Mouse (Mus musculus) G1E (cell line): ENCODE measurements around the gene Ubl5. TPM values are rescaled to one million over a fixed set of nuclear protein-coding genes. Genes with fewer than 3 reads are reported as not detected.

ENCODE experiments used
- ATAC-seq: 2 replicates; pipeline ENCODE4 v1.8.0; 2016; ENCODE audit warnings: mild to moderate bottlenecking; ENCODE audit not compliant: insufficient number of reproducible peaks, poor library complexity, low FRiP score, severe bottlenecking; ENCODE audit errors: extremely low read depth
- DNase-seq: peaks from one replicate; pipeline ENCODE4 v3.0.0; 2012; ENCODE audit warnings: low spot score
- H3K27me3 ChIP-seq: 2 replicates; pipeline ENCODE4 v1.6.1; 2012; ENCODE audit warnings: mild to moderate bottlenecking, low read length, inconsistent platforms; ENCODE audit not compliant: insufficient read depth
- H3K36me3 ChIP-seq: replicated peaks from 2 replicates; pipeline ENCODE3; 2012; ENCODE audit warnings: mild to moderate bottlenecking, inconsistent platforms
- H3K4me1 ChIP-seq: 2 replicates; pipeline ENCODE4 v1.6.1; 2012; ENCODE audit warnings: low read depth, low read length, inconsistent platforms, mixed read lengths; ENCODE audit not compliant: insufficient read depth
- H3K4me3 ChIP-seq: 2 replicates; pipeline ENCODE4 v1.5.1; 2012; ENCODE audit warnings: low read depth, mild to moderate bottlenecking, inconsistent platforms, low read length, moderate library complexity, mixed read lengths
- H3K9me3 ChIP-seq: replicated peaks from 2 replicates; pipeline ENCODE4 v1.6.1; 2012; ENCODE audit warnings: inconsistent platforms
- CTCF ChIP-seq: IDR thresholded peaks from 2 replicates; pipeline ENCODE4 v1.5.1; 2012; ENCODE audit warnings: low read depth, low read length, inconsistent platforms, mixed read lengths
- GATA1 ChIP-seq: IDR thresholded peaks from 2 replicates; pipeline ENCODE4 v1.6.1; 2012; ENCODE audit warnings: borderline replicate concordance, low read length, inconsistent platforms, mixed read lengths
- GATA2 ChIP-seq: IDR thresholded peaks from 2 replicates; pipeline ENCODE4 v1.6.1; 2012; ENCODE audit warnings: low read depth, low read length, inconsistent platforms, borderline replicate concordance
- POLR2AphosphoS5 ChIP-seq: IDR thresholded peaks from 2 replicates; pipeline ENCODE4 v1.6.1; 2012; ENCODE audit warnings: low read depth, low read length, inconsistent platforms; ENCODE audit not compliant: insufficient replicate concordance
- TAL1 ChIP-seq: conservative IDR thresholded peaks from 2 replicates; pipeline ENCODE4 v1.6.1; 2012; ENCODE audit warnings: low read depth, low read length, inconsistent platforms, mixed read lengths
- polyA plus RNA-seq: library from polyadenylated mRNA; stranded (reverse); fragments of >175 nt; gene quantifications from 2 replicates; pipeline ENCODE4 v1.2.3, GENCODE M21; 2012
- total RNA-seq, 2 experiments: library from RNA; stranded (forward) in 1 of 2; stranded (reverse) in 1 of 2; fragments of 200-1000 nt in 1 of 2; fragments of >200 nt in 1 of 2; fragmentation: Nextera tagmentation in 1 of 2; gene quantifications; 2 replicates each; pipeline ENCODE4 v1.2.3; 2014 to 2017

Gene Ubl5
- total RNA-seq (2014; fragmentation: Nextera tagmentation) (175 and 176 TPM in 2 replicates), total RNA-seq (2017) (256 and 270 TPM in 2 replicates), polyA plus RNA-seq (9.2 and 18.4 TPM in 2 replicates)

DNA sequence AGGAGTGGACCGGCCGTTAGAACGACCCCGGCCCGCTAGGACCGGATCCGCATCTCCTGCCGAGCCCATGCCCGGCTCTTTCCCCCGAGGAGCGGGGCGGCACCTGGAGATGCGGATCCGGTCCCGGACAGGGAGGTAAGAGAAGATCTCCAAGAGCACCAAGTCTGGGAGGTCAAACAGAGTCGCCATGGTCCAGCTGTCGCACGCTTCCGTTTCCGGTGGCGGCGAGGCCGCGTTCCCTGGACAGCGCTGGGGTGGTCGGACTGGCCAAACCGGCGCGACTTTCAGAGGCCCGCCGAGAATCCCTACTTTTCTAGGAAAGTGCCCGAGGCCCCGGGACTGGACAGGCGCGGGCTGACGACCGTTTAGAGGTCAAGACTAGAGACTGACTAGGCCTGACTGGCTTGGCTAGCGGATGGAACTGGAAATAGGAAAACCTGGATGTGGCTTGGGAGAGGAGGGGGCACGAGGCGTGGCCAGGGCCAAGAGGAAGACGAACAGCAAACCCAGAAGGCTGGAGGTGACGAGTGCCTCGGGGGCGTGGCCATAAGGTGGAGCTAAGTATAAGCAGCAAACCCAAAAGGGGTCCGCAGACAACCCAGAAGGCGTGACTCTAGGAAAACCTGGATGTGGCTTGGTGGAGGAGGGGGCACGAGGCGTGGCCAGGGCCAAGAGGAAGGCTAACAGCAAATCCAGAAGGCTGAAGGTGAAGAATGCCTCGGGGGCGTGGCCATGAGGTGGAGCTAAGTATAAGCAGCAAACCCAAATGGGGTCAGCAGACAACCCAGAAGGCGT is at the start of gene Ubl5:
Ubl5 (plus strand) TSS at position 778 of the 795 bp plus-strand sequence.
- Histone ChIP-seq H3K27me3 (no peaks in the 10 kb centered on the region), H3K4me3 (peak within 1 kb of the TSS; percentile 92), H3K4me1 (peaks cover 64% of the 10 kb centered on the region), H3K36me3 (peaks cover 57% of the 10 kb centered on the region), H3K9me3 (no peaks in the 10 kb centered on the region)
- peak; percentile 60 for ATAC-seq
- peak; percentile 80 for DNase-seq
- TF ChIP-seq CTCF: no peak

DNA sequence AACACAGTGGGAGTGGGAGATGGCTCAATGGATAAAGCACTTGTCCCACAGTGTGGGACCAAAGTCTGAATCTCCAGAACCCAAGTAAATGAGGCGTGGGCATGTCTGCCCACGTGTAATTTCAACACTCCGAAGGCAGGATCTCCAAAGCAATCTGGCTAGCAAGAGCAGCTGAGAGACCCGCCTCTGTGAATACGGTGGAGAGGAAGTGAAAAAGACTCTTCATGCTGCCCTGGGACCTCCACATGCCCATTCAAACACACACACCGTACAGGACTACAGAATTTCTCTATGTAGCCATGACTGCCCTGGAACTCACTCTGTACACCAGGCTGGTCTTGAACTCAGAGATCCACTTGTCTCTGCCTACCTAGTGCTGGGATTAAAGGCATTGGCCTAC is 41.4 kb upstream of the Ubl5 start:
- TF ChIP-seq CTCF: no peak
- no peak for TF ChIP-seq GATA2
- TF ChIP-seq TAL1: no peak
- TF ChIP-seq GATA1: no peak
- no peak for TF ChIP-seq POLR2AphosphoS5
- H3K9me3 ChIP-seq: no peaks in the 10 kb centered on the region
- H3K4me3 ChIP-seq: no peak overlapping the region
- peaks cover 15% of the 10 kb centered on the region for H3K36me3 ChIP-seq
- no peak for ATAC-seq
- no peaks in the 10 kb centered on the region for H3K27me3 ChIP-seq
- DNase-seq: no peak
- H3K4me1 ChIP-seq: peaks cover 6% of the 10 kb centered on the region

DNA sequence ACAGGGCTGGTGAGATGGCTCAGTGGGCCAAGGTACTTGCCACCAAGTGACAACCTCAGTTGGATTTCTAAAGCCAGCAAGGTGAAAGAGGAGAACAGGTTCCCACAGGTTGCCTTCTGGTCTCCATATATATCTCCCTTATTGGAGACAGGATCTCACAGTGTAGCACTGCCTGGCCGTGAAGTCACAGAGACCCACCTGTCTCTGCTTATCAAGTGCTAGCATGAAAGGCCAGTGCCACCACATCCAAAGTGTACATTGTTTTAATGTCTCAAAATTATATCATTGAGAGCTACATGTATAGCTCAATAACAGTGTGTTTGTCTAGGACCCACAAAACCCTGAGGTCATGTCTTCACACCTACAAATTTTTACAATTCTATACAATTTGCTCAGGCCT is 36.4 kb upstream of the Ubl5 start:
- no peak for DNase-seq
- ATAC-seq: no peak
- Histone ChIP-seq H3K4me1 (peaks cover 13% of the 10 kb centered on the region), H3K4me3 (peak overlapping the region; percentile 94; the same call in 1 of the 2 replicates), H3K27me3 (no peaks in the 10 kb centered on the region), H3K36me3 (peaks cover 12% of the 10 kb centered on the region), H3K9me3 (peaks cover 4% of the 10 kb centered on the region)
- TF ChIP-seq GATA2: no peak
- no peak for TF ChIP-seq POLR2AphosphoS5
- no peak for TF ChIP-seq TAL1
- no peak for TF ChIP-seq GATA1
- TF ChIP-seq CTCF: no peak

DNA sequence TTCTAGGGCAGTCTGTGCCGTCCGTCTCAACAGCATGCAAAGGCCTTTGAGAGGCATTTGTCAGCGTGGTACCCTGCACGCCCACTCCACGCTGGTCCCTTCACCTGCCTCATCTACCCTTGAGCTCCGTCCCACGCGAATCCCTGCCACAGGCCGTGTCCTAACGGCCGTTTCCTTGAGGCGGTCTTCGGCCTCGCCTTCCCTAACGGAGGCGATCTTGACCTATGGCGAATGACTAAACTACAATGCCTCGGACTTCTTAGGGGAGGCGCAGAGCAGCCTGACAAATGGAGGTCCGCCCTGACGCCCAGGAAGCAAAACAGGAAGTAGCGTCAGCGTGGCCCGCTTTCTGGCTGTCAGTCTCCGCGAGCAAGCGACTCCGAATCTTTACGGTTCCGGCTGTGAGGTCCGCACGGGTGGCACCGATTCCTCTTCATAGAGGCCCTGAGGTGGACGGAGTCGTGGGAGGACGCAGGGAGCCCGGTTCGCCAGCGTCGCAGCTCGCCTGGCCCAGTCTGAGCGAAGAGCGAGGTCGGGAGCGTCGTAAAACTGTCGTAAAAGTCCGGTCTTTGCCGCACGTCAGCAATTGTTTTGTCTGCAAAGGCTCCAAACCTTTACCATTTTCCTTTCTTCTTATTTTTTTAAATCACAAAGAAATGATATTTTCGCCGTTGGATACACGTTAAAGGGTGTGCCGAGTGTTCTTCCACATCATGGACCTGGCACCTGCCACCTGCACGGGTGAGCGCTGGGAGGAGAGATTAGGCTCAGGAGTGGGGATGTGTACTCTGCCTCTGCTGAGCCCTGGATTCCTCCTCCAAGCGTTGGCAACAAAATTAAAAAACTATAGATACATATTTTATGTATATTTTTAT is 35.3 kb upstream of the Ubl5 start:
- peaks cover 13% of the 10 kb centered on the region for H3K4me1 ChIP-seq
- H3K9me3 ChIP-seq: peaks cover 4% of the 10 kb centered on the region
- ATAC-seq (peak; percentile 91), DNase-seq (peak; percentile 74)
- TF ChIP-seq GATA1 (no peak), POLR2AphosphoS5 (no peak), GATA2 (no peak), CTCF (no peak), TAL1 (no peak)
- H3K4me3 ChIP-seq: peak overlapping the region; percentile 94
- peaks cover 12% of the 10 kb centered on the region for H3K36me3 ChIP-seq
- H3K27me3 ChIP-seq: no peaks in the 10 kb centered on the region

DNA sequence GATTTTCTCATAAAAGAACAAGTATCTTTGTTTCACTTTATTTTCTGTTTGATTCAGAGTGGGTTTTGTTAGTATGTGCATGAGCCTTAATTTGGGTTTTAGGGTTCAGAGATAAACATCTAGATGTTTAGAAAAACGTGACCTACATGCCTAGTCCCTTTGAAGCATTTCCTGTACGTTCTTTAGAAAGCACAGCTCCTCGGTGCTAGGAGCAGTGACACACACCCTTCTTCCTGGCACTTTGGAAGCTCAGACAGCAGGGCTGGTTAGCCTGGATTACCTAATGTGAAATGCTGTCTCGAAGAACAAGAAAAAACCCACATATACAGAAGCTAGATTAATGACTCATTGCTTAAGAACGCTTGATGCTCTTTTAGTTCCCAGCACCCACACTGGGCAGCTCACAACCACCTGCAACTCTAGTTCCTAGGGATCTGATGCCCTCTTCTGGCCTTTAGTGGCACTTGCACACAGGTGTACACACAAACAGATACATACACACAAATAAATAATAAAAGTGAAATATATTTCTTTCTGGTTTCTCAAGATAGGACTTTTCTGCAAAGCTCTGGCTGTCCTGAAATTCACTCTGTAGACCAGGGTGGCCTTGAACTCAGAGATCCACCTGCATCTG is 32.7 kb upstream of the Ubl5 start:
- DNase-seq (no peak), ATAC-seq (no peak)
- Histone ChIP-seq H3K36me3 (peaks cover 8% of the 10 kb centered on the region), H3K4me3 (no peak overlapping the region), H3K9me3 (peaks cover 4% of the 10 kb centered on the region), H3K4me1 (peaks cover 15% of the 10 kb centered on the region), H3K27me3 (no peaks in the 10 kb centered on the region)
- no peak for TF ChIP-seq TAL1
- TF ChIP-seq CTCF: no peak
- TF ChIP-seq GATA2: no peak
- TF ChIP-seq GATA1: no peak
- TF ChIP-seq POLR2AphosphoS5: no peak

DNA sequence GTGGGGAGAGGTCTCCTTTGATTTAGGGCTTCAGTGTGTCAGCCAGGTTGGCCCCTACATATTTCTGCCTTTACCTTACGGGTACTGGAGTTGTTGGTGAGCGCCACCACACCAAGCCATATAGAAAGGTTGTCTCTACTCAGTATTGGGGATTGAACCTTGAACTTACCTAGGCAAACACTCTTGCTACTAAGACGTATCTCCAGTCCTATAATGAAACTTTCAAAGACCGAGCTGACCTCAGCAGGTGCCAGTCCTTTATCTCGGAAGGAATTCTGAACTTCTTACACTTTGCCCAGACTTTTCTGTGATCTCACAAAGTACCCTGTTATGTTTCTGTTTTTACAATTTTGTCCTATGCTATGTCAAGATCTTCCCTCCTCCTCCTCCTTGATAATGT is 30.7 kb upstream of the Ubl5 start:
- peaks cover 4% of the 10 kb centered on the region; the same call in 1 of the 2 replicates for H3K4me1 ChIP-seq
- DNase-seq (no peak), ATAC-seq (no peak)
- peaks cover 4% of the 10 kb centered on the region for H3K9me3 ChIP-seq
- H3K4me3 ChIP-seq: no peak overlapping the region
- no peaks in the 10 kb centered on the region for H3K27me3 ChIP-seq
- TF ChIP-seq POLR2AphosphoS5 (no peak), GATA1 (no peak), TAL1 (no peak), CTCF (no peak), GATA2 (no peak)
- peaks cover 4% of the 10 kb centered on the region for H3K36me3 ChIP-seq
